ENCODE assay signal across 27 mouse cellular contexts in the genomic region with DNA sequence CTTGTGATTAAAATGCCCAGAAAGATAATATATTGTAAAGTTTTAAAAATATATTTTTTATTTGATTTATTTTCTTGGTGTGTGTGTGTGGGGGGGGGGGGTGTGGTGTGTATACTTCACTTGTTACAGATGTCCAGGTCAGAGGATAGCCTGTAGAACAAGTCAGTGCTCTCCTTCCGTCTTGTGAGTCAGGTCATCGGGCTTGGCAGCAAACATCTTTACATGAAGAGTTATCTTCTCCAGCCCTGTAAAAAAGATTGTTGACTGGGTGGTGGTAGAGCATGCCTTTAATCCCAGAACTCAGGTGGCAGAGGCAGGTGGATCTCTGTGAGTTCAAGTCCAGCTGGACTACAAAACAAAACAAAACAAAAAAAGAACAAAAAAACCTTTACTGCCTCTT. TPM values are rescaled to one million over a fixed set of nuclear protein-coding genes. Genes with fewer than 3 reads are reported as not detected.
DNase-seq lines count a peak whose midpoint lies in the region; ATAC-seq and TF ChIP-seq lines count a peak whose summit lies in the region.
"Had no signal": no experiment of that assay in that cellular context is flagged by ENCODE, and none has a peak within 500 bp of the region (broad histone marks: within the 10 kb centered on the region; RNA-seq: fewer than 3 reads in every experiment).

No protein-coding gene starts in this region.

- ATAC-seq in erythroblast, adult 5-6 weeks (replicated peaks; ENCODE audit: low FRiP score, poor library complexity, severe bottlenecking), result 0 out of 2 replicates have a peak, but pooled peaks have one; percentile 50
- ATAC-seq in liver, embryonic 12.5 days, result peak; percentile 58
- peak; percentile 44; the same call in 1 of the 2 replicates for ATAC-seq in liver, postnatal 0 days
- ATAC-seq: lung, postnatal 0 days had no signal

- no peak overlapping the region for H3K9ac ChIP-seq in liver, embryonic 12.5 days
- H3K9ac ChIP-seq in liver, postnatal 0 days (replicated peaks), result no peak overlapping the region
- H3K9ac ChIP-seq: forebrain, embryonic 15.5 days; hindbrain, embryonic 14.5 days; kidney, embryonic 15.5 days; limb, embryonic 12.5 days; midbrain, embryonic 13.5 days; stomach, embryonic 15.5 days had no signal

- H3K27me3 ChIP-seq in heart, embryonic 10.5 days (ENCODE audit: insufficient read depth, poor library complexity, severe bottlenecking), result no peaks in the 10 kb centered on the region
- no peaks in the 10 kb centered on the region for H3K27me3 ChIP-seq in liver, embryonic 12.5 days (replicated peaks)
- H3K27me3 ChIP-seq in liver, postnatal 0 days (ENCODE audit: insufficient read depth, low read length), result no peaks in the 10 kb centered on the region
- H3K27me3 ChIP-seq: forebrain, embryonic 15.5 days; kidney, embryonic 15.5 days; limb, embryonic 12.5 days; midbrain, embryonic 13.5 days; stomach, embryonic 15.5 days had no signal

- H3K4me1 ChIP-seq in heart, embryonic 10.5 days, result peaks cover 37% of the 10 kb centered on the region
- peaks cover 87% of the 10 kb centered on the region for H3K4me1 ChIP-seq in liver, embryonic 12.5 days
- H3K4me1 ChIP-seq in liver, postnatal 0 days (ENCODE audit: insufficient read depth), result peaks cover 31% of the 10 kb centered on the region
- H3K4me1 ChIP-seq: stomach, embryonic 15.5 days had no signal

- H3K4me3 ChIP-seq in heart, embryonic 10.5 days, result no peak overlapping the region
- peak overlapping the region; percentile 20 for H3K4me3 ChIP-seq in liver, embryonic 12.5 days
- H3K4me3 ChIP-seq in liver, postnatal 0 days (ENCODE audit: low read depth, low read length), result peak overlapping the region; percentile 2; the same call in 1 of the 2 replicates
- H3K4me3 ChIP-seq: forebrain, embryonic 15.5 days; kidney, embryonic 15.5 days; left cerebral cortex, adult 2 months; limb, embryonic 12.5 days; midbrain, embryonic 13.5 days; stomach, embryonic 15.5 days had no signal

- H3K9me3 ChIP-seq in heart, embryonic 10.5 days, result no peaks in the 10 kb centered on the region
- no peaks in the 10 kb centered on the region for H3K9me3 ChIP-seq in liver, embryonic 12.5 days (replicated peaks)
- H3K9me3 ChIP-seq in liver, postnatal 0 days (ENCODE audit: low read length), result no peaks in the 10 kb centered on the region
- H3K9me3 ChIP-seq: forebrain, embryonic 15.5 days; kidney, embryonic 15.5 days; limb, embryonic 12.5 days; midbrain, embryonic 13.5 days; stomach, embryonic 15.5 days had no signal

- H3K27ac ChIP-seq in heart, embryonic 10.5 days, result no peak overlapping the region
- peak overlapping the region; percentile 91 for H3K27ac ChIP-seq in liver, embryonic 12.5 days
- peak overlapping the region; percentile 34; the same call in 1 of the 2 replicates for H3K27ac ChIP-seq in liver, postnatal 0 days (ENCODE audit: low read depth)
- H3K27ac ChIP-seq: hindbrain, embryonic 14.5 days; kidney, embryonic 15.5 days; left cerebral cortex, adult 2 months; limb, embryonic 12.5 days; macrophage; stomach, embryonic 15.5 days had no signal

- H3K36me3 ChIP-seq in heart, embryonic 10.5 days, result no peaks in the 10 kb centered on the region
- H3K36me3 ChIP-seq in liver, embryonic 12.5 days, result no peaks in the 10 kb centered on the region
- H3K36me3 ChIP-seq in liver, postnatal 0 days (replicated peaks; ENCODE audit: insufficient read depth, low read length), result no peaks in the 10 kb centered on the region
- H3K36me3 ChIP-seq: forebrain, embryonic 15.5 days; kidney, embryonic 15.5 days; limb, embryonic 12.5 days; midbrain, embryonic 13.5 days; stomach, embryonic 15.5 days had no signal

- no peak for TF ChIP-seq EP300 in liver, postnatal 0 days (IDR thresholded peaks at IDR 0.05; ENCODE audit: low read depth)

- peak; percentile 64 for DNase-seq in heart, embryonic 10.5 days (ENCODE audit: low spot score)
- no peak for DNase-seq in heart, postnatal 36 days
- no peak for DNase-seq in liver, postnatal 0 days
- DNase-seq in thymus, adult 18-20 months, result no peak
- no peak for DNase-seq in lung, postnatal 10 days
- DNase-seq in adrenal gland, postnatal 36 days, result no peak
- DNase-seq: adrenal gland, postnatal 14 days; cerebellum, adult 18-20 months; cerebellum, postnatal 14 days; heart, postnatal 4 days; kidney, adult 18-20 months; kidney, postnatal 25 days; lung, adult 18-20 months; right cerebral cortex, adult 18-20 months; right cerebral cortex, postnatal 4 days; thymus, postnatal 14 days had no signal

- 92% methylated on average over 2 of the region's 2 CpGs for WGBS in heart, embryonic 10.5 days
- 63% methylated on average over 2 of the region's 2 CpGs for WGBS in liver, embryonic 12.5 days (ENCODE audit: insufficient replicate concordance)
- 54% methylated on average over 2 of the region's 2 CpGs for WGBS in liver, postnatal 0 days (ENCODE audit: insufficient replicate concordance)

- TF ChIP-seq CTCF in liver, postnatal 0 days (IDR thresholded peaks at IDR 0.05; ENCODE audit: low read depth), result no peak

- intact Hi-C loops in heart, postnatal 36 days (cut with DNase I), result no loop called here

- H3K4me2 ChIP-seq in liver, embryonic 12.5 days, result peak overlapping the region; percentile 56
- H3K4me2 ChIP-seq in liver, postnatal 0 days (ENCODE audit: low read depth, low read length), result peak overlapping the region; percentile 53
- H3K4me2 ChIP-seq: forebrain, embryonic 15.5 days; hindbrain, embryonic 14.5 days; kidney, embryonic 15.5 days; limb, embryonic 12.5 days; midbrain, embryonic 13.5 days; stomach, embryonic 15.5 days had no signal

RNA-seq across cellular contexts. Expression of a gene that starts 19.6 kb away (rescaled TPM):
- polyA plus RNA-seq in heart, embryonic 10.5 days (2016; fragmentation: Nextera tagmentation; extraction: Ambion mirVana), result 31.0 and 37.3 TPM in 2 replicates
- total RNA-seq in heart, postnatal 36 days (2021), result 1 to 10 TPM; 7.2 to 7.6 TPM
- 3.3 and 5.0 TPM in 2 replicates for total RNA-seq in erythroblast, adult 5-6 weeks (2015; ENCODE audit: low replicate concordance)
- 4.2 and 7.4 TPM in 2 replicates for total RNA-seq in erythroblast, adult 5-6 weeks (2017; ENCODE audit: low replicate concordance)
- 12.8 and 14.8 TPM in 2 replicates for polyA plus RNA-seq in liver, embryonic 12.5 days (2016; fragmentation: Nextera tagmentation; extraction: Ambion mirVana)
- 5.4 and 5.5 TPM in 2 replicates for polyA plus RNA-seq in liver, postnatal 0 days (2015; fragmentation: Nextera tagmentation; extraction: Ambion mirVana)
- 10 to 100 TPM; 14.5 to 16.6 TPM for total RNA-seq in adrenal gland, postnatal 36 days (2021)
